Mouse (Mus musculus): ENCODE results near the gene Hoxb3. TPM values are rescaled to one million over a fixed set of nuclear protein-coding genes. Genes with fewer than 3 reads are reported as not detected.

Hoxb3 gene
- total RNA-seq, 2 experiments from 2014 or later: 0.22 to 0.51 TPM

- H3K27ac ChIP-seq: no peak overlapping the region
- intact Hi-C loops (cut with DNase I): loop anchor here (5.0 kb wide), 2 partner anchors 107 to 237 kb away; no protein-coding TSS in a partner anchor
- no peak for TF ChIP-seq CTCF (IDR thresholded peaks at IDR 0.05)
- H3K4me3 ChIP-seq: no peak overlapping the region; the same call in 1 of the 2 replicates
- DNase-seq: no peak
Observed at GRCm38 (mm10) chr11:96300354-96301063, 22.6 kb upstream of the Hoxb3 start.

GRCm38 (mm10) chr11:96301064-96301431 is 22.1 kb upstream of the Hoxb3 start:
- Histone ChIP-seq H3K4me3 (no peak overlapping the region), H3K27ac (no peak overlapping the region)
- intact Hi-C loops (cut with DNase I): loop anchor here (5.0 kb wide), 2 partner anchors 106 to 236 kb away; no protein-coding TSS in a partner anchor
- no peak for DNase-seq
- TF ChIP-seq CTCF (IDR thresholded peaks at IDR 0.05): no peak

GRCm38 (mm10) chr11:96301837-96302236 is 21.3 kb upstream of the Hoxb3 start:
- DNase-seq: no peak
- Histone ChIP-seq H3K27ac (no peak overlapping the region), H3K4me3 (no peak overlapping the region)
- intact Hi-C loops (cut with DNase I): loop anchor here (5.0 kb wide), 2 partner anchors 105 to 235 kb away; no protein-coding TSS in a partner anchor
- no peak for TF ChIP-seq CTCF (IDR thresholded peaks at IDR 0.05)

GRCm38 (mm10) chr11:96302381-96303150 is 20.6 kb upstream of the Hoxb3 start:
- intact Hi-C loops (cut with DNase I): loop anchor here (5.0 kb wide), 2 partner anchors 105 to 235 kb away; no protein-coding TSS in a partner anchor
- no peak for DNase-seq
- H3K27ac ChIP-seq: no peak overlapping the region
- H3K4me3 ChIP-seq: no peak overlapping the region; the same call in 1 of the 2 replicates
- TF ChIP-seq CTCF (IDR thresholded peaks at IDR 0.05): no peak

GRCm38 (mm10) chr11:96303151-96304099 is 19.7 kb upstream of the Hoxb3 start, which contains the start of gene Hoxb5:
Hoxb5 (plus strand) TSS chr11:96303336.
- intact Hi-C loops (cut with DNase I): loop anchor here (5.0 kb wide), 2 partner anchors 104 to 234 kb away; no protein-coding TSS in a partner anchor
- Histone ChIP-seq H3K4me3 (peak within 1 kb of the TSS; percentile 64), H3K27ac (peak within 1 kb of the TSS; percentile 74)
- TF ChIP-seq CTCF (IDR thresholded peaks at IDR 0.05): peak; percentile 93; the same call in 1 of the 2 replicates
- DNase-seq: peak; percentile 70

- intact Hi-C loops (cut with DNase I): loop anchor here (5.0 kb wide), 2 partner anchors 103 to 233 kb away; no protein-coding TSS in a partner anchor
- H3K27ac ChIP-seq: peak overlapping the region; percentile 74
- DNase-seq: no peak
- peak overlapping the region; percentile 64 for H3K4me3 ChIP-seq
- no peak for TF ChIP-seq CTCF (IDR thresholded peaks at IDR 0.05)
Observed at GRCm38 (mm10) chr11:96304381-96305195, 18.5 kb upstream of the Hoxb3 start.

GRCm38 (mm10) chr11:96305505-96306182 is 17.5 kb upstream of the Hoxb3 start:
- no peak for DNase-seq
- intact Hi-C loops (cut with DNase I): no loop called here
- no peak for TF ChIP-seq CTCF (IDR thresholded peaks at IDR 0.05)
- H3K4me3 ChIP-seq: no peak overlapping the region
- no peak overlapping the region for H3K27ac ChIP-seq

GRCm38 (mm10) chr11:96306183-96306907 is 16.8 kb upstream of the Hoxb3 start:
- no peak for DNase-seq
- intact Hi-C loops (cut with DNase I): no loop called here
- no peak overlapping the region for H3K4me3 ChIP-seq
- no peak overlapping the region for H3K27ac ChIP-seq
- no peak for TF ChIP-seq CTCF (IDR thresholded peaks at IDR 0.05)

GRCm38 (mm10) chr11:96306908-96307269 is 16.2 kb upstream of the Hoxb3 start:
- intact Hi-C loops (cut with DNase I): no loop called here
- no peak for TF ChIP-seq CTCF (IDR thresholded peaks at IDR 0.05)
- no peak for DNase-seq
- H3K27ac ChIP-seq: no peak overlapping the region
- H3K4me3 ChIP-seq: no peak overlapping the region

GRCm38 (mm10) chr11:96308763-96309162 is 14.4 kb upstream of the Hoxb3 start:
- no peak for DNase-seq
- Histone ChIP-seq H3K27ac (peak overlapping the region; percentile 73), H3K4me3 (no peak overlapping the region)
- TF ChIP-seq CTCF (IDR thresholded peaks at IDR 0.05): no peak
- intact Hi-C loops (cut with DNase I): no loop called here
